Mouse (Mus musculus): ENCODE measurements around the gene Gm5150. TPM values are rescaled to one million over a fixed set of nuclear protein-coding genes. Genes with fewer than 3 reads are reported as not detected.

Gm5150 gene
- polyA plus RNA-seq (2015; fragmentation: Nextera tagmentation; extraction: Ambion mirVana), result 0.11 TPM in 1 of 2 replicates, not detected in the other

GRCm38 (mm10) chr3:16006215-16006614 lies at the start of gene Gm5150:
Gene Gm5150 (minus strand): TSS chr3:16006437.

Small RNAs within 50 kb of the gene (microRNA-seq; reads per million reads assigned to microRNA genes)
- 0 reads per million in 2 experiments for gene Gm24694

Other genes with a start within 250 kb of the Gm5150 start
- 0.33 TPM in 1 of 2 replicates, not detected in the other for gene Sirpb1c, start 157.9 kb downstream of the Gm5150 start, polyA plus RNA-seq (2015; fragmentation: Nextera tagmentation; extraction: Ambion mirVana)

Measured in skeletal muscle tissue, postnatal 0 days (tissue).